Mouse (Mus musculus) liver, embryonic 11.5 days (tissue): ENCODE measurements at regions not wholly inside any gene's neighbourhood (a gene's known extent, or its start where the extent isn't known, plus 50 kb on each side); places are given as distances from the start of the nearest gene placed in this dataset.

ENCODE experiments used
- ATAC-seq: fragments of 200-750 bp; cut with Nextera tagmentation; replicated peaks from 2 replicates; pipeline ENCODE4 v1.8.0; 2017; ENCODE audit warnings: moderate number of reproducible peaks, mild to moderate bottlenecking, moderate TSS enrichment, moderate library complexity; ENCODE audit not compliant: low FRiP score
- DNase-seq: peaks from one replicate; pipeline ENCODE4 v3.0.0-alpha.2; 2017; ENCODE audit warnings: low spot score
- H3K27ac ChIP-seq: fragments of 300-500 bp; sonication (generic); 2 replicates; pipeline ENCODE4 v1.5.1; 2014; ENCODE audit warnings: mild to moderate bottlenecking, low read depth, low read length, control low read depth
- H3K27me3 ChIP-seq: fragments of 300-500 bp; sonication (generic); replicated peaks from 2 replicates; pipeline ENCODE4 v1.6.1; 2014; ENCODE audit warnings: low read length, mixed read lengths; ENCODE audit not compliant: control insufficient read depth, insufficient read depth
- H3K36me3 ChIP-seq: fragments of 300-500 bp; sonication (generic); 2 replicates; pipeline ENCODE4 v1.6.1; 2014; ENCODE audit warnings: mild to moderate bottlenecking, low read length, moderate library complexity, mixed read lengths; ENCODE audit not compliant: control insufficient read depth, insufficient read depth
- H3K4me1 ChIP-seq: fragments of 300-500 bp; sonication (generic); replicated peaks from 2 replicates; pipeline ENCODE4 v1.6.1; 2014; ENCODE audit warnings: low read length, mixed read lengths; ENCODE audit not compliant: control insufficient read depth, insufficient read depth
- H3K4me2 ChIP-seq: fragments of 300-500 bp; sonication (generic); 2 replicates; pipeline ENCODE4 v1.6.1; 2014; ENCODE audit warnings: mild to moderate bottlenecking, control low read depth, moderate library complexity
- H3K4me3 ChIP-seq: fragments of 300-500 bp; sonication (generic); 2 replicates; pipeline ENCODE4 v1.5.1; 2014; ENCODE audit warnings: low read depth, low read length, control low read depth
- H3K9ac ChIP-seq: fragments of 300-500 bp; sonication (generic); 2 replicates; pipeline ENCODE4 v1.6.1; 2014; ENCODE audit warnings: low read depth, low read length, control low read depth
- H3K9me3 ChIP-seq: fragments of 300-500 bp; sonication (generic); 2 replicates; pipeline ENCODE4 v1.6.1; 2016; ENCODE audit warnings: low read length, inconsistent platforms, mixed read lengths; ENCODE audit not compliant: control insufficient read depth
- WGBS: fragments of 180-500 bp; shearing (Covaris S2); extraction: QIAGEN DNeasy Blood & Tissue Kit; methylation state at CpG from one replicate; pipeline ENCODE4 v1.1.7; 2014; 5-methylcytosine and 5-hydroxymethylcytosine counted together

GRCm38 (mm10) chr15:61660581-61660980 is 737.8 kb upstream of the A1bg start:
- Histone ChIP-seq H3K27ac (no peak overlapping the region), H3K36me3 (no peaks in the 10 kb centered on the region), H3K9me3 (no peaks in the 10 kb centered on the region), H3K27me3 (no peaks in the 10 kb centered on the region), H3K4me2 (no peak overlapping the region), H3K4me1 (no peaks in the 10 kb centered on the region), H3K9ac (no peak overlapping the region), H3K4me3 (no peak overlapping the region)
- WGBS, result 55% methylated on average over 3 of the region's 3 CpGs
- ATAC-seq, result no peak
- DNase-seq, result no peak

- ATAC-seq (no peak), DNase-seq (no peak)
Measured at GRCm38 (mm10) chr15:61656951-61657350, 734.1 kb upstream of the A1bg start.

GRCm38 (mm10) chr15:61654846-61655245 is 732.0 kb upstream of the A1bg start:
- DNase-seq (no peak), ATAC-seq (no peak)
- no peaks in the 10 kb centered on the region for H3K4me1 ChIP-seq
- no peak overlapping the region for H3K9ac ChIP-seq
- no peak overlapping the region for H3K4me3 ChIP-seq
- no peak overlapping the region for H3K27ac ChIP-seq
- H3K36me3 ChIP-seq, result no peaks in the 10 kb centered on the region
- no peaks in the 10 kb centered on the region for H3K27me3 ChIP-seq
- no peaks in the 10 kb centered on the region for H3K9me3 ChIP-seq
- WGBS, result 87% methylated on average over 1 of the region's 1 CpGs
- H3K4me2 ChIP-seq, result no peak overlapping the region

More at GRCm38 (mm10) chr15:61656951-61657350, 734.1 kb upstream of the A1bg start:
- Histone ChIP-seq H3K9me3 (no peaks in the 10 kb centered on the region), H3K27ac (no peak overlapping the region), H3K4me3 (no peak overlapping the region), H3K36me3 (no peaks in the 10 kb centered on the region), H3K27me3 (no peaks in the 10 kb centered on the region), H3K4me2 (no peak overlapping the region), H3K4me1 (no peaks in the 10 kb centered on the region), H3K9ac (no peak overlapping the region)

GRCm38 (mm10) chr15:61653853-61654252 is 731.0 kb upstream of the A1bg start:
- no peaks in the 10 kb centered on the region for H3K27me3 ChIP-seq
- no peak for DNase-seq
- H3K4me2 ChIP-seq, result no peak overlapping the region
- H3K4me1 ChIP-seq, result no peaks in the 10 kb centered on the region
- 86% methylated on average over 1 of the region's 1 CpGs for WGBS
- no peak overlapping the region for H3K9ac ChIP-seq
- H3K4me3 ChIP-seq, result no peak overlapping the region
- ATAC-seq, result no peak
- H3K36me3 ChIP-seq, result no peaks in the 10 kb centered on the region
- no peak overlapping the region for H3K27ac ChIP-seq
- no peaks in the 10 kb centered on the region for H3K9me3 ChIP-seq

- Histone ChIP-seq H3K4me2 (no peak overlapping the region), H3K27ac (no peak overlapping the region), H3K4me3 (no peak overlapping the region), H3K9me3 (no peaks in the 10 kb centered on the region), H3K4me1 (no peaks in the 10 kb centered on the region), H3K27me3 (no peaks in the 10 kb centered on the region), H3K9ac (no peak overlapping the region), H3K36me3 (no peaks in the 10 kb centered on the region)
- DNase-seq (no peak), ATAC-seq (no peak)
- WGBS, result 68% methylated on average over 8 of the region's 8 CpGs
Measured at GRCm38 (mm10) chr15:61618638-61619500, 696.1 kb upstream of the A1bg start.

- no peak for ATAC-seq
- Histone ChIP-seq H3K27ac (no peak overlapping the region), H3K4me2 (no peak overlapping the region), H3K27me3 (no peaks in the 10 kb centered on the region), H3K9ac (no peak overlapping the region), H3K4me1 (no peaks in the 10 kb centered on the region), H3K36me3 (no peaks in the 10 kb centered on the region), H3K4me3 (no peak overlapping the region), H3K9me3 (no peaks in the 10 kb centered on the region)
- WGBS, result 80% methylated on average over 3 of the region's 3 CpGs
- no peak for DNase-seq
Measured at GRCm38 (mm10) chr15:61610662-61611061, 687.9 kb upstream of the A1bg start.

GRCm38 (mm10) chr15:61609656-61610055 is 686.8 kb upstream of the A1bg start:
- Histone ChIP-seq H3K36me3 (no peaks in the 10 kb centered on the region), H3K4me3 (no peak overlapping the region), H3K27me3 (no peaks in the 10 kb centered on the region), H3K9me3 (no peaks in the 10 kb centered on the region), H3K9ac (no peak overlapping the region), H3K4me1 (no peaks in the 10 kb centered on the region), H3K27ac (no peak overlapping the region), H3K4me2 (no peak overlapping the region)
- DNase-seq (no peak), ATAC-seq (no peak)
- WGBS, result 74% methylated on average over 6 of the region's 6 CpGs

GRCm38 (mm10) chr15:61608301-61608731 is 685.5 kb upstream of the A1bg start:
- Histone ChIP-seq H3K27ac (no peak overlapping the region), H3K9me3 (no peaks in the 10 kb centered on the region), H3K4me2 (no peak overlapping the region), H3K36me3 (no peaks in the 10 kb centered on the region), H3K27me3 (no peaks in the 10 kb centered on the region), H3K4me1 (no peaks in the 10 kb centered on the region), H3K9ac (no peak overlapping the region), H3K4me3 (no peak overlapping the region)
- ATAC-seq, result no peak
- no peak for DNase-seq
- WGBS, result 66% methylated on average over 6 of the region's 6 CpGs

GRCm38 (mm10) chr15:61599734-61600133 is 676.9 kb upstream of the A1bg start:
- Histone ChIP-seq H3K27me3 (no peaks in the 10 kb centered on the region), H3K36me3 (no peaks in the 10 kb centered on the region), H3K4me3 (no peak overlapping the region), H3K4me2 (no peak overlapping the region), H3K4me1 (no peaks in the 10 kb centered on the region), H3K9ac (no peak overlapping the region), H3K27ac (no peak overlapping the region), H3K9me3 (no peaks in the 10 kb centered on the region)
- WGBS, result 60% methylated on average over 6 of the region's 6 CpGs
- ATAC-seq (no peak), DNase-seq (no peak)
